Mouse (Mus musculus) mesoderm, embryonic 11.5 days (tissue): Measurements from ENCODE around the gene Gm379.

Source experiments
- DNase-seq: peaks from one replicate; pipeline ENCODE4 v3.0.0-alpha.2; 2012; ENCODE audit warnings: low read depth, low spot score

The Gm379 gene

GRCm38 (mm10) chrX:108664885-108665284 lies at the start of gene Gm379:
Gm379 (minus strand) TSS chrX:108664891.
- no peak for DNase-seq

- DNase-seq, result no peak
These were observed 39.6 kb upstream of the Gm379 start for GRCm38 (mm10) chrX:108704312-108704711.

- DNase-seq, result no peak
These were observed 4.2 kb upstream of the Gm379 start for GRCm38 (mm10) chrX:108668868-108669267.

- DNase-seq, result no peak
These were observed 42.7 kb downstream of the Gm379 start for GRCm38 (mm10) chrX:108621991-108622390.

GRCm38 (mm10) chrX:108620886-108621285 lies 43.8 kb downstream of the Gm379 start:
- DNase-seq, result no peak
